Mouse (Mus musculus) gastrocnemius, postnatal 10 days (tissue): Measurements from ENCODE around the gene Tmem230. TPM values are rescaled to one million over a fixed set of nuclear protein-coding genes. Genes with fewer than 3 reads are reported as not detected.

ENCODE experiments used
- DNase-seq: peaks from one replicate; pipeline ENCODE4 v3.0.0; 2021; ENCODE audit warnings: mixed read lengths
- total RNA-seq, 2 experiments: library from RNA; stranded (reverse); gene quantifications; 2 replicates each; pipeline ENCODE4 v1.2.3; 2021

Tmem230 gene
- total RNA-seq, 2 experiments from 2014 or later = 21.6 to 26.9 TPM

DNA sequence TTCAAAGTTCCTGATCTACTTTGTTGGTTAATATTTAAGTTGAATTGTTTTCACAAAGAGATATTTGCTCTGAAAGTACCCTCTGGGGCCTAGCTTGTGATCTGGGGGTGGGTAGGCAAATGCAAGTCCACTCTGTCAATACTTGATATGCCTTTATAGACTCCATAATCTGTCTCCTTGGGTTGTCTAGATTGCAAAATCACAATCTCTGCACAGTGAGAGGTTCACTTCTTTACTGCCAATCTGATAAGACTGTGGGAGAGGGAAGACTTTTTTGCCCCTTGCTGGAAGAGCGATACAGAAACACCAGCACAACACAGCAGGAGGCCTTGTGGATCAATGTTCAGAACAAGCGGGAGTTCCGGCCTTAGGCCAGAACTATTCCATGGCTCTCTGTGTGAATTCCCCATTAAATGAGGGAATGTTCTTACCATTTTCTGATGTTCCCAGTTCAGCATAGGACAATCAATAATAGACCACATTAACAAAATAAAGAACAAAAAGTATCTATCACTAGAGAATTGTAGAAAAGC, 15.1 kb downstream of the Tmem230 start:
- no peak for DNase-seq

DNA sequence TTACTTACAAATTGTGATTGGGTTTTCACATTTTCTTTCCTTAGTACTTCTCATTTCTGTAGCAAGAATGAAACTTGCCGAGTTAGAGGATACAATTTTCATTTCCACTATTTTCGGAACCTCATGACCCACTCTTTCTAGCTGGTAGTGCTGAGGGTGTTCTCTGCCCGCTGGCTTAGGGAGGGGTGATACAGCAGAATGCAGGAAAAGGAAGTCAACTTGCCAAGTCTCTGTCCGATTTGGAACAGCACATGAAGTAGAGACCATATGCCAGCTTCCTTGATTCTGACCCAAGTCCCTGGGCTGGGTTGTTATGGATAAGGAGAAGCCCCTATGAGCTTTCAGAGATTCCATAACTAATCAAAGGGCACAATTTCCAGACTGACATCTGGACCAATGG, 23.2 kb downstream of the Tmem230 start:
- DNase-seq = no peak

DNA sequence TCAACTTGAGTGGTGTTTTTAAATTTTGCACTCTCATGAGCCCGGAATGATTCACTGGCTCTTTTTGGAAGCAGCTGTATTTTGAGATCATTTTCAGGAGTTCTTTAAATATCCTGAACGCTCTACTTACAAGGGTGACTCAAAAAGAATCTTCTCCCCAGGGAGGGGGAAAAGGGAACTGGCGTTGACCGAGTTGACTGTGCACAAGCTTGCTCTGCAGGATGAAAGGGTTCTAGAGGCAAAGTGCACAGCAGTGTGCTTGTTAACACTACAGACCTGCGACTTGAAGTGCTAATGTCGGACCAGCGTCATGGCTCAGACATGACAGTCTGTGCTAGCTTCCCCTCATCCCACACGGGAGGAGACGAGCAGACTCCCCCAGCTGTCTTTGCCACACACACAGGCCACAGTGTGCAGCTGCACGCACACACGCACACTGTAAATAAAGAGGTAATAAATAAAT, 26.0 kb downstream of the Tmem230 start:
- DNase-seq = no peak

DNA sequence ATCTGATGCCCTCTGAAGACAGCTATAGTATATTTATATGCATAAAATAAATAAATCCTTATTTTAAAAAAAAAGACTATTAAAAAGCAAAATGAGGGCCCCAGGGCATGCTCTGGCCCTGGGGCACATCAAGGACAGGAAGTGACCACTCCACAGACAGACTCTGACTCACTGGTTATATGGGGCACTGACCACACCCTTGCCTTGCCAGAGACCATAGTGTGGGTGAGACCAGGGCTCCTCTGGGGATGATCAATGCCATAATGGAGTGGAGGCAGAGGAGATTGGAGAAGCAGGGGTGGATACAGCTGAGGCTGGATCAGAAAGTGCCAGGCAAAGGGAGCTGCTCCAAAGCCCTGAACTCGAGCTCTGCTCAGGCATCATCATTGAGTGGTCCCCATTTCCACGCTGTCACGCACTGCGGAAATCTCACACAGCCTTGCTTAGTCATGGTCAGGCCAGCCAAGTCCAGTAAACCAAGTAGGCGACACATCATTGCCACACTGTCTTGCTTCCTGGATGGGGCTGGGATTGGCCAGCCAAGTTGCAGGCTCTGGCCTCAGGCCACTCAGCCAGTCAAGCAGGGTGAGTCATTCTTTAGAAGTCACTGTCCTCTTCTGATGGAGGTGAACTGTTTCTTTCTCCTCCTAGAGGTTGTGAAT, 35.5 kb downstream of the Tmem230 start:
- DNase-seq = peak; percentile 50

DNA sequence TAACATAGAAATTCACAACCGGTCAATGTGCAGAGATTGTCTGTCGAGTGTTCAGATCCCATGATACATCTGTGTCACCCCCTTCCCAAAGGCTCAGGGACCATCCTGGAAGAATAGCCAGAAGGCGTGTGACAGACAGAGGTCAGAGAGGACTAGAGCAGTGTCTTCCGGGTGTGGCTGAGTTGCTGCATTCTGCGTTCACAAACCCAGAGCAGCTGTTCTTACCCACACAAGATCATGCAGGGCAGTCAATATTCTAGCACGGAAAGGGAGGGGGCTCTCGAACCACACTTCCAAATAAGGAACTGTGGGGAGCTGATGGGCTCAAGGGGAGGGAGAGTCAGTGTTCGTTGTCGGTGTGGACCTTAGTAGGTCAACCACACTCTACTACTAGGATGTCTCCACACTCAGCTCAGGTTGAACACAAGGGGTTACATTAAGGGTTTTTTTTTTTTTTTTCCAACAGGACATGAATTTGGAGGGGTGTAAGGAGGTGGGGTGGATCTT, 36.7 kb downstream of the Tmem230 start:
- DNase-seq = no peak

DNA sequence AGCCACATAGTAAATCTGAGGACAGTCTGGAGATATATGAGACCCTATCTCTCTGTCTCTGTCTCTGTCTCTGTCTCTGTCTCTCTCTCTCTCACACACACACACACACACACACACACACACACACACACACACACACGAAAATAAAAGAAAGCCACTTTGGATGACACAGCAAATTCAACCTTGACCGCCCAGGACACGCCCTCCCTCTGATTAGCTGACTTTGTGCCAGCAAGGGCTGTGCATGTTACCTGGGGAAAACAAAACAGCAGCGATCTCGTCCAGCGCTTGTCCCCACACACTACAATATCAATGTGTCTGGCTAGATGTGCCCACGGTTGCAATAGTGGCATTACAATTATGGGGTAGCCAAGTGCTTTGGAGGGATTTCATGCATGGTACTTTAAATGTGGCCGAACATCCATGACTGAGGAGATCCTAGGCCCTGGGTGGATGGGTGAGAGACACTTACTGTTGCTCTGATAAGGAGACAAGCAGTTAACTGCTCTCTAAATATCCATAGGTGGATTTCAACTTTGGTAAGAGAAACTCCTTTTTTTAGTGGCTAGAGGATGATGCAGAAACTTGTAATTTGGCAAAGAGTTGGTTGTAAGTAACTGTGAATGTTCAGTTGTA, 39.2 kb downstream of the Tmem230 start:
- DNase-seq = no peak

DNA sequence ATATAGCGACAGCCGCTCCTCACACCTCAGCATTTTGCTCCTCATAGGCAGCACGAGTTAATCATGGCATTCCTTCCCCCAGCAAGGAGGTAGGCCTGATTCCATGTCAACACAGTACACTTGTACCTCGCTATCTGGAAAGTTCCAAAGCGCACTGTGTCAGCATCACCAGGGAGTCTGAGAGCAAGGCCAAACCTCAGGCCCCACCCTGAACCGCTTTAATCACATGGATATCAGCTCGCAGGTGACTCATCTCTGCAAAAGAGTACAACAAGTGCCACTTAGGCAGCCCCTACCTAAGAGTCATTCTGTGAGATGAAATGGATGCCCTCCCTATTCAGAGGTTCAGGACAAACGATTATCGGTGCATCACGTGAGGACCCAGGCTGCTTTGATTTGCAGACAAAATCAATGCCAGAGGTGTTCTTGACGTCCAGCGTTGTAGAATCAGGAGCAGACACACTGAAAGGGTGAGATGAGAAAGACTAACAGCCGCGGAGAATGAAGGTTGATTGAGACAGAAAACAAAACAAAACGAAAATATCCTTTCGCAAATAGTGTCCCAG, 41.2 kb downstream of the Tmem230 start:
- no peak for DNase-seq

DNA sequence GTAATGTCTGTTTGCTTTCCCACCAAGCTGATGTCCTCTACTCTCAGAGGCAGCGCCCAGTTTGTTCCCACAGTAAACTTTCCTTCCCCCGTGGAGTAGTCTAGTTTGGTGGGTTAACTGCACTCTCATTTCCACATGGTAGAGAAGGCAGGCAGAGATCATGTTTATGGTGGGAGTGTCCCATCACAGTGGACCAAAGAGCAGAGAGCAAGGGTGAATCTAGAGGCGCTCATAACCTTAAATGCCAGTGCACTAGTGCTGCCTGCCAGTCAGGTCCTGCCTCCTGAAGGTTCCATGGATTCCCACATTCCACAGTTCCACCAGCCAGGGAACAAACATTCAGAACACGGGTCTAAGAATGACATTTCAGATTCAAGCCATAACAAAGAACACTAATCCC, 42.1 kb downstream of the Tmem230 start:
- DNase-seq = no peak

DNA sequence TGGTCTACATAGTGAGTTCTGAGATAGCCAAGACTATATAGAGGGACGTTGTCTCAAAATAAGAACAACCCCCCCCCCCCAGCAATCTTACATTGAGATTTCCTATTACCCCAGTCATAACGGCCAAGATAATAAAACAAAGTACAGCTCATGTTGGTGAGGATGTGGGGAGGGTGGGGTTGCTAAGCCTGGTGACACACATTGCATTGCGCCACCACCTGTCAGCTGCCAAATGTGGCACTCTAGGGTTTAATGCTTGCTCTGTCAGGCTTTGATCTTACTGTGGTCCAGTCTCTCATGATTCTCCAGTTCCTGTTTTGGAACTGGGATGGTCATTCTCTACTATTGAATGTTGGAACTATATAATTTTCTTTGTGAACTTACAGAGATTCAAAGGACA, 43.8 kb downstream of the Tmem230 start:
- no peak for DNase-seq

DNA sequence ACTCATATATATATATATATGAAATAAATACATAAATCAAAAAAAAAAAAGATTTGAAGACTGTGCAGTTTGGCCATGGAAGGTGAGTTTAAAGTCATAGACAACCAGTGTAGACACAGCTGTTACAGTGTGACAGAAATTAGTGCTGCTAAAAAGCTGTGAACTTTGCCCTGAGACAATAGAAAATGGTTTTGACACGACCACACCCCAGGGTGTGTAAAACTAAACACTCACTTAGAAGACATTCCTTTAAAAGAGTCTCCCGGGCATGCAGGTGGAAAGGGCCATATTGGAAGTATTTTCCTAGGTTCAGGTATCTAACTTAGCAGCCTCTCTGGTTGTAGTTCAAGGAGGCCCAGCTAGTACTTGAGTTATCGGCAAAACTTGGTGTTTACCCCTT, 44.4 kb downstream of the Tmem230 start:
- no peak for DNase-seq

DNA sequence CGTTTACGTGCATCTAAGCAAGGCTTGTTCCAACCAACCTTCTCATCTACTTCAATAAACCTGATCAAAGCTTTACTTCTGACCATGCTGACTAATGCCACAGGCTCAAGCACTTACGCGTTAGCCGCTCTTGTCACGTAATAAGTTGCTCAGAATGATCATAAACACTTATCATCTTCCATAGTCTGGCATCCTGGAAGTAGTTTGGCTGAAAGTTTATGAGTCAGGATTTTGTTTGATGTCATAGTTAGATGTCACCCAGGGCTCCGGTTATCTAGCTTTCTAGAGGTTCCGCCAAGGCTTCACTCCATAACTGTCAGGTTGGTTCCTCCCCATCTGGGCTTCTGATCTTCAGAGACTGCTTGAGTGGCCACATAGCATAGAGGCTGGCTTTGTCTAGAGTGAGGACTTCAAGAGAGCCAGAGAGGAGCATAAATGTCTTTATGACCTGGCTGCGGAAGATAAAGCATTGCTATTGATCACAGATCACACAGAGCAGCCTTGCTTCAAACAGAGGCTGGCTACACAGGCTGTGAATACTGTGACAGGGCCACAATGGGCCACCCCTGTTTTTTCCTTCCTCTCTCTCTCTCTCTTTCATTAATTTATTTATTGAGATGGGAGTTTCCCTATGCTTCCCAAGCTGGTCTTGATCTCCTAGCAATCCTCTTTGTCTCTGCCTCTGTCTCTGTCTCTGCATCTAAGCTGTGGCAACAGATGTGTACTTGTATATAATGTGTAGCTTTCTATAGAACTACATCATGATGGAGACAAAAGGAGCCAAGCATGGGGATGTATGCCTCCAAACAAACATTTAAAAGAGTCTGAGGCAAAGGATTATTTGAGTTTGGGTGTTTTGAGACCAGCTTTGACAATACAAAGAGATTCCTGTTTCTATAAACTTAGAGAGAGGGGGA, 49.3 kb downstream of the Tmem230 start:
- DNase-seq = no peak

DNA sequence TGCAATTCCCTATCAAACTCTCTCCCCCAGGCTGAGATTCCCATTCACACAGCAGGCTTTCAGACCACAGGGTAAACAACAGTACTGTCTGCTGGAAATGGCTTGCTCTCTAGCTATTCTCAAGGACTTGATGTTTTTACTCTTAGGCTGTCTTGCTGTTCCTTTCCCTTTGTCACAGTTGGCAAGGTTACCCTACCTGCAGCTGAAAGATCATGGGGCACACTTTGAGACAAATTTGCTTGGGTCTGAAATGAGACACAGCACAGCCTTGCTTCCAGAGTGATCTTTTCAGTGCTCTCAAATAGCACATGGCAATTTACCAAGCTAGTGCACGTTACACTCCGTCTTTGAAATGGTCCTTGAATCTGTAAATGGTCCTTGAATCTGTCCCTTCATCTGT, 52.0 kb downstream of the Tmem230 start:
- DNase-seq = no peak

DNA sequence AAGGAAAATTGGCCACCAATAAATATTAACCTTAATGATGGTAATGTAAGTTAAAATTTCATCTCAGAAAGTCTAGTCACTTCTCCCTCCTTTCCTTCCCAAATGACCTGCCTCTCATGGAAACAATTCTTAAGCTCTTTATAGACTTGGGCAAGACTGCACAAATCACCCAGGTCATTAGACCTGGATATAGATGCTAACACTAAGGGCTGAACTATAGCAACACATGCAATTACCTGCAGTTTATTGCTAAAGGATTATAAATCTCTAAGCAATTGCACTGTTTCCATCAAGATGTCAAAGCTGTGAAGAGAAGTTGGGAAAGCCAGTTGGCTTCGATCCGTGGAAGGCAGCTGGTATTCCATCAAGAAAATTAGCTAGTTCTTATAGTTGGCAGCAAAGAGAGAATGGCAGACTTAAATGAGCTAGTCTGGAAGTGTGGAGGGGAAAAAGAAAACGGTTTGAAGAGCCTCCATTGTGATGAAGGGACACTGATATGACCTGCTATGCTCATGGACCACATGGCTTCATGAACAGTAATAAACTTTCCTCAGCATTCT, 56.9 kb downstream of the Tmem230 start:
- DNase-seq = no peak

Other genes starting within 250 kb of the Tmem230 start
- 10 to 100 TPM; 16.1 to 22.0 TPM for gene Rassf2, start 217.5 kb downstream of the Tmem230 start, total RNA-seq
- 10 to 100 TPM in 1 of 2 experiments, 1 to 10 TPM in 1; 7.9 to 13.7 TPM for gene Slc23a2, start 102.7 kb downstream of the Tmem230 start, total RNA-seq
- gene Pcna, start 5.5 kb upstream of the Tmem230 start, total RNA-seq = 10 to 100 TPM; 42.2 to 50.7 TPM
- 10 to 100 TPM; 21.7 to 25.4 TPM for gene Cds2, start 15.3 kb upstream of the Tmem230 start, total RNA-seq
- gene Prokr2, start 137.6 kb upstream of the Tmem230 start, total RNA-seq = not detected